Mouse (Mus musculus): ENCODE measurements around the gene Arhgap5.
"Not testable (repeated sequence)": the region's sequence is repeated elsewhere in the genome, so short reads cannot be mapped to it uniquely, and the experiment has no call there.

The Arhgap5 gene

GRCm38 (mm10) chr12:52541294-52541693 lies 37.5 kb downstream of the Arhgap5 start:
- no peak for DNase-seq (ENCODE audit: low read depth)

- no peak for DNase-seq (ENCODE audit: low read depth)
These were observed 40.8 kb downstream of the Arhgap5 start for GRCm38 (mm10) chr12:52544532-52544931.

- no peak for DNase-seq (ENCODE audit: low read depth)
These were observed 48.3 kb downstream of the Arhgap5 start for GRCm38 (mm10) chr12:52552085-52552484.

GRCm38 (mm10) chr12:52555188-52555876 lies 51.6 kb downstream of the Arhgap5 start:
- no peak for DNase-seq (ENCODE audit: low read depth)

- no peak for DNase-seq (ENCODE audit: low read depth)
These were observed 61.9 kb downstream of the Arhgap5 start for GRCm38 (mm10) chr12:52565654-52566053.

- DNase-seq (ENCODE audit: low read depth), result no peak
These were observed 69.6 kb downstream of the Arhgap5 start for GRCm38 (mm10) chr12:52573371-52573770.

- DNase-seq (ENCODE audit: low read depth), result not testable (repeated sequence)
These were observed 82.7 kb downstream of the Arhgap5 start for GRCm38 (mm10) chr12:52586466-52586865.

GRCm38 (mm10) chr12:52587473-52588010 lies 83.8 kb downstream of the Arhgap5 start:
- DNase-seq (ENCODE audit: low read depth), result no peak

GRCm38 (mm10) chr12:52595389-52596185 lies 91.8 kb downstream of the Arhgap5 start:
- DNase-seq (ENCODE audit: low read depth), result no peak

- DNase-seq (ENCODE audit: low read depth), result no peak
These were observed 98.7 kb downstream of the Arhgap5 start for GRCm38 (mm10) chr12:52602471-52602870.

- peak; percentile 69 for DNase-seq (ENCODE audit: low read depth)
These were observed 99.3 kb downstream of the Arhgap5 start for GRCm38 (mm10) chr12:52602883-52603694.

- peak; percentile 53 for DNase-seq (ENCODE audit: low read depth)
These were observed 100.0 kb downstream of the Arhgap5 start for GRCm38 (mm10) chr12:52603695-52604255.

GRCm38 (mm10) chr12:52604256-52604991 lies 100.7 kb downstream of the Arhgap5 start:
- peak; percentile 83 for DNase-seq (ENCODE audit: low read depth)

GRCm38 (mm10) chr12:52604992-52605652 lies 101.3 kb downstream of the Arhgap5 start:
- no peak for DNase-seq (ENCODE audit: low read depth)

- DNase-seq (ENCODE audit: low read depth), result no peak
These were observed 103.6 kb downstream of the Arhgap5 start for GRCm38 (mm10) chr12:52607411-52607810.

- DNase-seq (ENCODE audit: low read depth), result no peak
These were observed 111.9 kb downstream of the Arhgap5 start for GRCm38 (mm10) chr12:52615703-52616102.

GRCm38 (mm10) chr12:52618418-52619040 lies 114.8 kb downstream of the Arhgap5 start:
- DNase-seq (ENCODE audit: low read depth), result no peak

- no peak for DNase-seq (ENCODE audit: low read depth)
These were observed 115.9 kb downstream of the Arhgap5 start for GRCm38 (mm10) chr12:52619644-52620043.
